Mouse (Mus musculus) forebrain, embryonic 16.5 days (tissue): ENCODE measurements around the gene Sstr1. TPM values are rescaled to one million over a fixed set of nuclear protein-coding genes. Genes with fewer than 3 reads are reported as not detected.

Source experiments
- ATAC-seq: fragments of 200-750 bp; cut with Nextera tagmentation; 2 replicates; pipeline ENCODE4 v1.8.0; 2017; ENCODE audit warnings: mild to moderate bottlenecking, moderate library complexity
- H3K27ac ChIP-seq: fragments of 300-500 bp; sonication (generic); 2 replicates; pipeline ENCODE4 v1.5.1; 2014; ENCODE audit warnings: low read length, control low read depth
- H3K27me3 ChIP-seq: fragments of 300-500 bp; sonication (generic); replicated peaks from 2 replicates; pipeline ENCODE4 v1.6.1; 2014; ENCODE audit warnings: low read length; ENCODE audit not compliant: control insufficient read depth, insufficient read depth
- H3K36me3 ChIP-seq: fragments of 300-500 bp; sonication (generic); 2 replicates; pipeline ENCODE4 v1.6.1; 2014; ENCODE audit not compliant: control insufficient read depth, insufficient read depth
- H3K4me1 ChIP-seq: fragments of 300-500 bp; sonication (generic); replicated peaks from 2 replicates; pipeline ENCODE4 v1.6.1; 2014; ENCODE audit warnings: low read length; ENCODE audit not compliant: control insufficient read depth, insufficient read depth
- H3K4me2 ChIP-seq: fragments of 300-500 bp; sonication (generic); 2 replicates; pipeline ENCODE4 v1.6.1; 2014; ENCODE audit warnings: mild to moderate bottlenecking, low read length, control low read depth
- H3K4me3 ChIP-seq: fragments of 300-500 bp; sonication (generic); replicated peaks from 2 replicates; pipeline ENCODE4 v1.5.1; 2014; ENCODE audit warnings: mild to moderate bottlenecking, low read length, control low read depth
- H3K9ac ChIP-seq: fragments of 300-500 bp; sonication (generic); replicated peaks from 2 replicates; pipeline ENCODE4 v1.6.1; 2014; ENCODE audit warnings: low read depth, low read length, control low read depth
- H3K9me3 ChIP-seq: fragments of 300-500 bp; sonication (generic); 2 replicates; pipeline ENCODE4 v1.6.1; 2016; ENCODE audit warnings: low read length; ENCODE audit not compliant: control insufficient read depth
- WGBS: fragments of 180-500 bp; shearing (Covaris S2); extraction: QIAGEN DNeasy Blood & Tissue Kit; methylation state at CpG from one replicate; pipeline ENCODE4 v1.1.7; 2014; 5-methylcytosine and 5-hydroxymethylcytosine counted together
- polyA plus RNA-seq: library from polyadenylated mRNA; unstranded; fragments of >200 nt; fragmentation: Nextera tagmentation; extraction: Ambion mirVana; gene quantifications from 2 replicates; pipeline ENCODE4 v1.2.1, GENCODE M21; 2015

The Sstr1 gene
- polyA plus RNA-seq, 1 experiment from 2014 or later, result 11.7 TPM

GRCm38 (mm10) chr12:58216218-58216617, 4.6 kb downstream of the Sstr1 start:
- Histone ChIP-seq H3K4me1 (peaks cover 27% of the 10 kb centered on the region), H3K9me3 (no peaks in the 10 kb centered on the region), H3K4me2 (no peak overlapping the region), H3K27me3 (peaks cover 13% of the 10 kb centered on the region), H3K36me3 (no peaks in the 10 kb centered on the region), H3K27ac (no peak overlapping the region), H3K4me3 (no peak overlapping the region), H3K9ac (no peak overlapping the region)
- 62% methylated on average over 2 of the region's 2 CpGs for WGBS
- no peak for ATAC-seq

- Histone ChIP-seq H3K4me2 (no peak overlapping the region), H3K27ac (no peak overlapping the region), H3K4me3 (no peak overlapping the region), H3K27me3 (no peaks in the 10 kb centered on the region), H3K36me3 (no peaks in the 10 kb centered on the region), H3K4me1 (peaks cover 3% of the 10 kb centered on the region; the same call in 1 of the 2 replicates), H3K9me3 (no peaks in the 10 kb centered on the region), H3K9ac (no peak overlapping the region)
- ATAC-seq, result no peak
- 90% methylated on average over 3 of the region's 3 CpGs for WGBS
Observed at GRCm38 (mm10) chr12:58219078-58219477, 7.5 kb downstream of the Sstr1 start.

- no peak for ATAC-seq
- no peak overlapping the region for H3K27ac ChIP-seq
- H3K9ac ChIP-seq, result no peak overlapping the region
- 76% methylated on average over 5 of the region's 5 CpGs for WGBS
- no peaks in the 10 kb centered on the region for H3K27me3 ChIP-seq
- no peaks in the 10 kb centered on the region for H3K4me1 ChIP-seq
- H3K36me3 ChIP-seq, result no peaks in the 10 kb centered on the region
- H3K4me2 ChIP-seq, result no peak overlapping the region
- H3K9me3 ChIP-seq, result no peaks in the 10 kb centered on the region
- no peak overlapping the region for H3K4me3 ChIP-seq
Observed at GRCm38 (mm10) chr12:58225644-58226043, 14.1 kb downstream of the Sstr1 start.

GRCm38 (mm10) chr12:58232489-58232888, 20.9 kb downstream of the Sstr1 start:
- no peak overlapping the region for H3K27ac ChIP-seq
- WGBS, result 90% methylated on average over 2 of the region's 2 CpGs
- H3K4me1 ChIP-seq, result no peaks in the 10 kb centered on the region
- no peak overlapping the region for H3K9ac ChIP-seq
- no peaks in the 10 kb centered on the region for H3K27me3 ChIP-seq
- H3K4me3 ChIP-seq, result no peak overlapping the region
- H3K36me3 ChIP-seq, result no peaks in the 10 kb centered on the region
- no peak overlapping the region for H3K4me2 ChIP-seq
- no peak for ATAC-seq
- no peaks in the 10 kb centered on the region for H3K9me3 ChIP-seq

GRCm38 (mm10) chr12:58251901-58252300, 40.3 kb downstream of the Sstr1 start:
- no peaks in the 10 kb centered on the region for H3K36me3 ChIP-seq
- H3K27ac ChIP-seq, result no peak overlapping the region
- no peaks in the 10 kb centered on the region for H3K4me1 ChIP-seq
- H3K27me3 ChIP-seq, result no peaks in the 10 kb centered on the region
- peak; percentile 72 for ATAC-seq
- no peak overlapping the region for H3K4me3 ChIP-seq
- 56% methylated on average over 1 of the region's 1 CpGs for WGBS
- no peaks in the 10 kb centered on the region for H3K9me3 ChIP-seq
- H3K4me2 ChIP-seq, result no peak overlapping the region
- no peak overlapping the region for H3K9ac ChIP-seq

Other genes starting within 250 kb of the Sstr1 start
- 4.7 and 6.5 TPM in 2 replicates for gene Clec14a, start 57.5 kb downstream of the Sstr1 start, polyA plus RNA-seq